Mouse (Mus musculus): ENCODE results near the gene Tnfrsf4. TPM values are rescaled to one million over a fixed set of nuclear protein-coding genes. Genes with fewer than 3 reads are reported as not detected.
A peak's percentile ranks its signal among the peaks of the same experiment; 100 is the strongest.

The Tnfrsf4 gene
- polyA plus RNA-seq, 1 experiment from 2014 or later, result 0.35 TPM

DNA sequence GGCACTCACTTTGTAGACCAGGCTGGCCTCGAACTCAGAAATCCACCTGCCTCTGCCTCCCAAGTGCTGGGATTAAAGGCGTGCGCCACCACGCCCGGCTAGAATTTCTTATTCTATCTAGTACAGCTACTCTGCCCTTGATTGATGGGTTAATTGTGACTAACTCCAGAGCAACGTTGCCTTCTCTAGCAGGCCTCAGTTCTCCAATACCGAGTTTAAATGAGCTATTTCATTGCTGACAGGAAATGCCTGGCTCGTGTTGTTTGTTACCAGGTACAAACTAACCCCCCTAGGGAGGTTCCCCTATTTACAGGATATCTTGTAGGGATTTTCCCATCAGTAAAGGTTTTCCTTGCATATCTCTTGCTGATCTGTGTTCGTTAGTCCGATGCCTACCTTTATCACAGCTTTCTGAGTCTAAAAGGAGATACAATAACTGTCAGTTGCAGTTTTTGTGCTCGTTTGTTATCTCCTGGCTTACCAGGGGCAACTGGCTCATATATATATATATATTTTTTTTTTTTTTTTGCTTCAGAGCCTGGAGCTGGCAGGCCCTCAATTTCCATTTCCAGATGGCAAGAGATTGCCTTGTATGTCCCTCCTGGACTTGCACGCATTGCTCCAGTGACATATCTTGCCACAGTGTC is 32.1 kb upstream of the Tnfrsf4 start:
- 80% methylated on average over 12 of the region's 12 CpGs for WGBS
- no peaks in the 10 kb centered on the region for H3K4me1 ChIP-seq (replicated peaks; ENCODE audit: control insufficient read depth, insufficient read depth, low read length)
- no peak for ATAC-seq

DNA sequence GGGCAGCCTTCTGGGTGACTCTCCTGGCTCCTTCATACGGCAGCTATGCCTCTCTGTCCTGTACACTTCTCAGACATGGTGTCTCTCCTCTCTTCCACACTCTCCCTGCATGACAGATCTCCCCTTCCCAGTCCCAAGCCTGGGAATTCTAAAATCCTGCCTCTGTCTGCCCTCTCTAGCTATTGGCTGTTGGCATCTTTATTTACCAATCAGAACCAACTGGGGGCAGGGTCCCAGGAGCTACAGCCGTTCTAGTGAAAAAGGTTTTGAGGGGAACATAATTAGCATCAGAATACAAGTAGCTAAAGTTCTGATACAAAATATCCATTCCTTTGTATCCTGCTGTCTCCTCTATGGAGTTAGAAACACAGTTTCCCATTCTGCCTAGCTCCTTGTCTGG is 29.9 kb upstream of the Tnfrsf4 start:
- no peaks in the 10 kb centered on the region for H3K27me3 ChIP-seq (replicated peaks; ENCODE audit: control insufficient read depth, insufficient read depth, low read length)
- H3K27ac ChIP-seq (ENCODE audit: low read depth, low read length), result no peak overlapping the region
- 24% methylated on average over 2 of the region's 2 CpGs for WGBS
- no peak overlapping the region for H3K9ac ChIP-seq (ENCODE audit: low read depth, low read length)
- no peak overlapping the region for H3K4me3 ChIP-seq (ENCODE audit: low read depth, low read length)
- H3K4me1 ChIP-seq (replicated peaks; ENCODE audit: control insufficient read depth, insufficient read depth, low read length), result no peaks in the 10 kb centered on the region
- no peak for ATAC-seq
- TF ChIP-seq CTCF (IDR thresholded peaks at IDR 0.05; ENCODE audit: low read depth), result no peak
- H3K36me3 ChIP-seq (ENCODE audit: control insufficient read depth, insufficient read depth), result no peaks in the 10 kb centered on the region
- no peak overlapping the region for H3K4me2 ChIP-seq (replicated peaks; ENCODE audit: low read depth)
- H3K9me3 ChIP-seq (ENCODE audit: control insufficient read depth), result no peaks in the 10 kb centered on the region

More for the DNA sequence above, 32.1 kb upstream of the Tnfrsf4 start:
- Histone ChIP-seq H3K27ac (ENCODE audit: low read depth, low read length) (no peak overlapping the region), H3K9me3 (ENCODE audit: control insufficient read depth) (no peaks in the 10 kb centered on the region), H3K36me3 (ENCODE audit: control insufficient read depth, insufficient read depth) (no peaks in the 10 kb centered on the region), H3K27me3 (replicated peaks; ENCODE audit: control insufficient read depth, insufficient read depth, low read length) (no peaks in the 10 kb centered on the region), H3K4me2 (replicated peaks; ENCODE audit: low read depth) (no peak overlapping the region), H3K9ac (ENCODE audit: low read depth, low read length) (no peak overlapping the region), H3K4me3 (ENCODE audit: low read depth, low read length) (no peak overlapping the region)
- TF ChIP-seq CTCF (IDR thresholded peaks at IDR 0.05; ENCODE audit: low read depth), result no peak

DNA sequence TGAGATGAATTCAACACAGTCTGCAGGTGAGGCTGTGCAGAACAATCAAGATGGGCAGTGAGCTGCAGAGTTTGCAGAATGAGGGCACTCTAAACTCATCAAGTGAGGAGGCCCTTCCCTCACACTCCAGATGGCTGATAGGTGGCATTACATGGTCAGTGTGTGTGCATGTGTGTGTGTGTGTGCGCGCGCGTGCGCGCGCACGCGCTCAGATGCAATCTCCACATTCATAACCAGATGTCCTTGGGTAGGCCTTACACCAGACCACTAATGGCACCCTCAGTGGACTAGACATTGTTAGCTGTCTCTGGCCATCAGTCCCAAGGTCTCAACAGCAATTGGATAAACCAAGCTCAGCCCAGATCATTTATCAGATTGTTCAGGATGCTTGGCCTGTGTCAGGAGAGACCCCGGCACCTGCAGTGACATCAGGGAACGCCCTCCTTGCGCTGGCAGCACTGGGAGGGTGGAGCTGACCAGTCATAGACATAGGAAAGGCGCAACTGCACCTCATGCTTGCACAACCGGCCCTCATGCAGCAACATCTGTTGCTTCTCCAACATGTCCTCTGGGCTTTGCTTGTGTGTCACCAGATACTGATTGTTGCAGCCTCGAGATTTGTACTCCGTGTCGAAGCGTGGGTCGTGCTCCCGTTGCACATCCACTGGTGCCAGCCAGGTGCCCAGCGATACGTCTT is 22.3 kb upstream of the Tnfrsf4 start:
- H3K9me3 ChIP-seq (ENCODE audit: control insufficient read depth), result no peaks in the 10 kb centered on the region
- H3K27me3 ChIP-seq (replicated peaks; ENCODE audit: control insufficient read depth, insufficient read depth, low read length), result no peaks in the 10 kb centered on the region
- H3K9ac ChIP-seq (ENCODE audit: low read depth, low read length), result peak overlapping the region; percentile 75; the same call in 1 of the 2 replicates
- peak overlapping the region; percentile 98 for H3K4me2 ChIP-seq (replicated peaks; ENCODE audit: low read depth)
- peak; percentile 11; the same call in 1 of the 2 replicates for TF ChIP-seq CTCF (IDR thresholded peaks at IDR 0.05; ENCODE audit: low read depth)
- no peaks in the 10 kb centered on the region for H3K4me1 ChIP-seq (replicated peaks; ENCODE audit: control insufficient read depth, insufficient read depth, low read length)
- ATAC-seq, result no peak
- WGBS, result 76% methylated on average over 22 of the region's 22 CpGs
- H3K4me3 ChIP-seq (ENCODE audit: low read depth, low read length), result peak overlapping the region; percentile 90
- peaks cover 6% of the 10 kb centered on the region; the same call in 1 of the 2 replicates for H3K36me3 ChIP-seq (ENCODE audit: control insufficient read depth, insufficient read depth)
- no peak overlapping the region; the same call in 1 of the 2 replicates for H3K27ac ChIP-seq (ENCODE audit: low read depth, low read length)

DNA sequence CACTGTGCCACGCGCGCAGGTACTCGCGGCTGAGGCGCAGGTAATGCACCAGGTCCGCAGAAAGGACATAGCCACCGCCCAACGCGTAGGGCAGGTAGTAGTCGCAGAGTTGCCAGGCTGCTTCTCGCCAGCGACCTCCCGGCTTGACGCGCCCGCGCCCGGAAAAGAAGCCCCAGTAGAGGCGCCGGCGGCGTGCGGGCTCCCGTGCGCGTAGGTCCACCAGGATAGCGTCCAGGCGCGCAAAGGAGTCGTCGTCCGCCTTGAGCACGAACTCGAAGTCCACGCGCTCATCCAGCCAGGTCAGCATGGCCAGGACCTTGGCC is 21.8 kb upstream of the Tnfrsf4 start:
- no peak for TF ChIP-seq CTCF (IDR thresholded peaks at IDR 0.05; ENCODE audit: low read depth)
- peak overlapping the region; percentile 75 for H3K9ac ChIP-seq (ENCODE audit: low read depth, low read length)
- H3K4me2 ChIP-seq (replicated peaks; ENCODE audit: low read depth), result peak overlapping the region; percentile 98
- H3K4me3 ChIP-seq (ENCODE audit: low read depth, low read length), result peak overlapping the region; percentile 90
- peaks cover 10% of the 10 kb centered on the region; the same call in 1 of the 2 replicates for H3K36me3 ChIP-seq (ENCODE audit: control insufficient read depth, insufficient read depth)
- H3K27ac ChIP-seq (ENCODE audit: low read depth, low read length), result peak overlapping the region; percentile 96
- no peaks in the 10 kb centered on the region for H3K4me1 ChIP-seq (replicated peaks; ENCODE audit: control insufficient read depth, insufficient read depth, low read length)
- 23% methylated on average over 37 of the region's 37 CpGs for WGBS
- peak; percentile 7; the same call in 1 of the 2 replicates for ATAC-seq
- no peaks in the 10 kb centered on the region for H3K9me3 ChIP-seq (ENCODE audit: control insufficient read depth)
- H3K27me3 ChIP-seq (replicated peaks; ENCODE audit: control insufficient read depth, insufficient read depth, low read length), result no peaks in the 10 kb centered on the region

DNA sequence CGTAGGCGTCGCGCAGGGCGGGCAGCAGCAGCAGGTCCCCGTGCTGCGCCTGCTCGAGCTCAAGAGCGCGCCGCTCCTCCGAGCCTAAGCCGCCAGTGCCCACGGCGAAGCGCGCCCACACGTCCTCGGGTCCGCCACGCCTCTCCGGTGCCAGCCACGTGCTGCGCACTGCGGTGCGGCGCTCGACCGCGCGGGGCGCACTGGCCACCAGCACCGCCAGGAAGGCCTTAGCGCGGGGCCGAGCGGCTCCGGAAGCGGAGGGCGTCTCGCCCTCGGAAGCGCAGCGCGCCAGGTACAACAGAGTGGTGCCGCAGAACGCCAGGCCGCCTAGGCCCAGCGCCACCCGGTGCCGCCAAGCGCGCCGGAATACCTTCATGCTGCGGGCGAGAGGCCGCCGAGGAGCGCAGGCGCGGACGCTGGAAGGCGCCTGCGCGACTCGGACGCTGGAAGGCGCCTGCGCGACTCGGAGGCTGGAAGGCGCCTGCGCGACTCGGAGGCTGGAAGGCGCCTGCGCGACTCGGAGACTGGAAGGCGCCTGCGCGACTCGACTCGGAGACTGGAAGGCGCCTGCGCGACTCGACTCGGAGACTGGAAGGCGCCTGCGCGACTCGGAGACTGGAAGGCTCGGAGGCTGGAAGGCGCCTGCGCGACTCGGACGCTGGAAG is 21.3 kb upstream of the Tnfrsf4 start, which contains the start of the genes B3galt6 and Sdf4:
B3galt6 (minus strand) TSS at position 409 of the 665 bp plus-strand sequence.
Sdf4 (plus strand) TSS at position 632 of the 665 bp plus-strand sequence.
- peak within 1 kb of the TSS; percentile 98 for H3K4me2 ChIP-seq (replicated peaks; ENCODE audit: low read depth)
- peak; percentile 89 for ATAC-seq
- H3K27ac ChIP-seq (ENCODE audit: low read depth, low read length), result peak within 1 kb of the TSS; percentile 96
- H3K4me1 ChIP-seq (replicated peaks; ENCODE audit: control insufficient read depth, insufficient read depth, low read length), result no peaks in the 10 kb centered on the region
- WGBS, result under 1% methylated on average over 92 of the region's 99 CpGs
- peak; percentile 98 for TF ChIP-seq CTCF (IDR thresholded peaks at IDR 0.05; ENCODE audit: low read depth)
- H3K9ac ChIP-seq (ENCODE audit: low read depth, low read length), result peak within 1 kb of the TSS; percentile 75
- peaks cover 15% of the 10 kb centered on the region for H3K36me3 ChIP-seq (ENCODE audit: control insufficient read depth, insufficient read depth)
- H3K9me3 ChIP-seq (ENCODE audit: control insufficient read depth), result no peaks in the 10 kb centered on the region
- peak within 1 kb of the TSS; percentile 90 for H3K4me3 ChIP-seq (ENCODE audit: low read depth, low read length)
- no peaks in the 10 kb centered on the region for H3K27me3 ChIP-seq (replicated peaks; ENCODE audit: control insufficient read depth, insufficient read depth, low read length)
